Mouse (Mus musculus) olfactory bulb, adult 2 months (tissue): ENCODE measurements at regions not wholly inside any gene's neighbourhood (a gene's known extent, or its start where the extent isn't known, plus 50 kb on each side); places are given as distances from the start of the nearest gene placed in this dataset.

Experiments
- CTCF ChIP-seq: fragments of 200-500 bp; IDR thresholded peaks from 2 replicates; pipeline ENCODE4 v1.5.1; 2012; ENCODE audit warnings: low read depth, mild to moderate bottlenecking, low read length, moderate library complexity; ENCODE audit not compliant: insufficient read depth
- POLR2A ChIP-seq: fragments of 200-500 bp; IDR thresholded peaks from 2 replicates; pipeline ENCODE4 v1.6.1; 2012; ENCODE audit warnings: mild to moderate bottlenecking, low read depth, low read length, moderate library complexity; ENCODE audit not compliant: insufficient read depth

DNA sequence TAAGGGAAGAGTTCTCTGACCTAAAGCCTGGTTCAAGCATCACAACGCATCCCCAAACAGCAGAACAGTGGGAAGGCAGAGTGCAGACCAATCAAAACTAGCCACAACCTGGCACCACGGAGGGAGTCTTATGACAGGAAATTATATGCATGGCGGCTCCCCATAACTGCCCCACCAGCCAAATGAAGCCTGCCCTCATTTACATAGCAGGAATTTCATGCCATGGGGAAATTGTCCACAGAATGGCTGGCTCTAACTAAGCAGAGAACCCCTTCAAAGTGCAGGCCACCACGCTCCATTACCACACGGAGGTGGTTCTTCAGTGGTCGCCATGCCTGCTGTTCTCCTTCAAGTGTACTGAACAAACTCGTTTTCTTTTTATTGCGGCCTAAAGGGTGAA is 126.3 kb upstream of the Zc3h12c start:
- TF ChIP-seq CTCF (no peak), POLR2A (no peak)
